Mouse (Mus musculus) midbrain, embryonic 11.5 days (tissue): Measurements from ENCODE around the gene Eva1b. TPM values are rescaled to one million over a fixed set of nuclear protein-coding genes. Genes with fewer than 3 reads are reported as not detected.
A peak's percentile ranks its signal among the peaks of the same experiment; 100 is the strongest.

Experiments used
- ATAC-seq: fragments of 200-750 bp; cut with Nextera tagmentation; 2 replicates; pipeline ENCODE4 v1.8.0; 2017; ENCODE audit warnings: moderate TSS enrichment, moderate library complexity; ENCODE audit not compliant: low FRiP score
- DNase-seq: peaks from one replicate; pipeline ENCODE4 v3.0.0; 2015; ENCODE audit warnings: low spot score; ENCODE audit errors: missing footprints
- H3K27ac ChIP-seq: fragments of 300-500 bp; sonication (generic); 2 replicates; pipeline ENCODE4 v1.5.1; 2014; ENCODE audit warnings: low read depth, low read length
- H3K27me3 ChIP-seq: fragments of 300-500 bp; sonication (generic); 2 replicates; pipeline ENCODE4 v1.6.1; 2014; ENCODE audit warnings: mild to moderate bottlenecking, low read length, moderate library complexity, mixed read lengths; ENCODE audit not compliant: control insufficient read depth, insufficient read depth
- H3K36me3 ChIP-seq: fragments of 300-500 bp; sonication (generic); 2 replicates; pipeline ENCODE4 v1.6.1; 2014; ENCODE audit warnings: mild to moderate bottlenecking, low read length, moderate library complexity, mixed read lengths; ENCODE audit not compliant: control insufficient read depth, insufficient read depth
- H3K4me1 ChIP-seq: fragments of 300-500 bp; sonication (generic); 2 replicates; pipeline ENCODE4 v1.6.1; 2014; ENCODE audit warnings: low read length; ENCODE audit not compliant: control insufficient read depth, insufficient read depth
- H3K4me2 ChIP-seq: fragments of 300-500 bp; sonication (generic); 2 replicates; pipeline ENCODE4 v1.6.1; 2014; ENCODE audit warnings: mild to moderate bottlenecking, moderate library complexity
- H3K4me3 ChIP-seq: fragments of 300-500 bp; sonication (generic); 2 replicates; pipeline ENCODE4 v1.5.1; 2014; ENCODE audit warnings: low read depth, low read length
- H3K9ac ChIP-seq: fragments of 300-500 bp; sonication (generic); 2 replicates; pipeline ENCODE4 v1.6.1; 2014; ENCODE audit warnings: low read length
- H3K9me3 ChIP-seq: fragments of 300-500 bp; sonication (generic); 2 replicates; pipeline ENCODE4 v1.6.1; 2016; ENCODE audit warnings: low read length; ENCODE audit not compliant: control insufficient read depth
- WGBS: fragments of 180-500 bp; shearing (Covaris S2); extraction: QIAGEN DNeasy Blood & Tissue Kit; methylation state at CpG from one replicate; pipeline ENCODE4 v1.1.7; 2014; 5-methylcytosine and 5-hydroxymethylcytosine counted together
- polyA plus RNA-seq: library from polyadenylated mRNA; unstranded; fragments of >200 nt; fragmentation: Nextera tagmentation; extraction: Ambion mirVana; gene quantifications from 2 replicates; pipeline ENCODE4 v1.2.1, GENCODE M21; 2014

The Eva1b gene
- polyA plus RNA-seq, 1 experiment from 2014 or later: 24.8 TPM

GRCm38 (mm10) chr4:126132636-126133264 lies 14.8 kb upstream of the Eva1b start:
- Histone ChIP-seq H3K36me3 (peaks cover 7% of the 10 kb centered on the region), H3K9me3 (no peaks in the 10 kb centered on the region), H3K4me3 (no peak overlapping the region), H3K27ac (no peak overlapping the region), H3K4me1 (no peaks in the 10 kb centered on the region; the same call in 1 of the 2 replicates), H3K9ac (no peak overlapping the region), H3K27me3 (no peaks in the 10 kb centered on the region), H3K4me2 (no peak overlapping the region)
- DNase-seq: no peak
- 75% methylated on average over 6 of the region's 6 CpGs for WGBS
- no peak for ATAC-seq

GRCm38 (mm10) chr4:126134236-126134635 lies 13.3 kb upstream of the Eva1b start:
- Histone ChIP-seq H3K4me3 (no peak overlapping the region), H3K9me3 (no peaks in the 10 kb centered on the region), H3K9ac (no peak overlapping the region), H3K4me2 (no peak overlapping the region), H3K36me3 (peaks cover 9% of the 10 kb centered on the region), H3K27me3 (no peaks in the 10 kb centered on the region), H3K4me1 (no peaks in the 10 kb centered on the region; the same call in 1 of the 2 replicates), H3K27ac (no peak overlapping the region)
- 95% methylated on average over 4 of the region's 4 CpGs for WGBS
- ATAC-seq (no peak), DNase-seq (no peak)

GRCm38 (mm10) chr4:126134639-126135038 lies 12.9 kb upstream of the Eva1b start:
- Histone ChIP-seq H3K9ac (no peak overlapping the region), H3K9me3 (no peaks in the 10 kb centered on the region), H3K4me1 (no peaks in the 10 kb centered on the region; the same call in 1 of the 2 replicates), H3K4me2 (no peak overlapping the region), H3K4me3 (no peak overlapping the region), H3K36me3 (peaks cover 6% of the 10 kb centered on the region), H3K27ac (no peak overlapping the region), H3K27me3 (no peaks in the 10 kb centered on the region)
- DNase-seq (peak; percentile 39), ATAC-seq (no peak)
- WGBS: 91% methylated on average over 4 of the region's 4 CpGs

- Histone ChIP-seq H3K27me3 (no peaks in the 10 kb centered on the region), H3K4me3 (no peak overlapping the region), H3K9me3 (no peaks in the 10 kb centered on the region), H3K4me1 (no peaks in the 10 kb centered on the region), H3K36me3 (peaks cover 6% of the 10 kb centered on the region), H3K4me2 (no peak overlapping the region), H3K27ac (no peak overlapping the region), H3K9ac (no peak overlapping the region)
- WGBS: 81% methylated on average over 4 of the region's 4 CpGs
- ATAC-seq: no peak
- peak; percentile 74 for DNase-seq
Measured at GRCm38 (mm10) chr4:126137773-126138172, 9.8 kb upstream of the Eva1b start.

- no peaks in the 10 kb centered on the region for H3K4me1 ChIP-seq
- no peak overlapping the region for H3K27ac ChIP-seq
- H3K9ac ChIP-seq: no peak overlapping the region
- H3K36me3 ChIP-seq: peaks cover 4% of the 10 kb centered on the region; the same call in 1 of the 2 replicates
- ATAC-seq (no peak), DNase-seq (no peak)
- no peak overlapping the region for H3K4me3 ChIP-seq
- WGBS: 80% methylated on average over 5 of the region's 5 CpGs
- H3K4me2 ChIP-seq: no peak overlapping the region
- no peaks in the 10 kb centered on the region for H3K9me3 ChIP-seq
- no peaks in the 10 kb centered on the region for H3K27me3 ChIP-seq
Measured at GRCm38 (mm10) chr4:126141021-126141420, 6.5 kb upstream of the Eva1b start.

GRCm38 (mm10) chr4:126145396-126145795 lies 2.1 kb upstream of the Eva1b start:
- Histone ChIP-seq H3K4me3 (no peak overlapping the region), H3K9me3 (no peaks in the 10 kb centered on the region), H3K27ac (no peak overlapping the region), H3K27me3 (peaks cover 31% of the 10 kb centered on the region), H3K4me1 (peaks cover 16% of the 10 kb centered on the region), H3K9ac (no peak overlapping the region), H3K36me3 (no peaks in the 10 kb centered on the region), H3K4me2 (no peak overlapping the region)
- ATAC-seq (no peak), DNase-seq (no peak)
- 74% methylated on average over 4 of the region's 4 CpGs for WGBS

- Histone ChIP-seq H3K27ac (no peak overlapping the region), H3K4me1 (peaks cover 16% of the 10 kb centered on the region)
- no peak for ATAC-seq
Measured at GRCm38 (mm10) chr4:126146974-126147532, 491 bp upstream of the Eva1b start.

GRCm38 (mm10) chr4:126148161-126148961 lies 817 bp downstream of the Eva1b start:
- Histone ChIP-seq H3K9ac (peak overlapping the region; percentile 33), H3K4me1 (peaks cover 16% of the 10 kb centered on the region), H3K27me3 (peaks cover 34% of the 10 kb centered on the region), H3K27ac (no peak overlapping the region), H3K4me3 (peak overlapping the region; percentile 39), H3K4me2 (peak overlapping the region; percentile 57), H3K36me3 (no peaks in the 10 kb centered on the region), H3K9me3 (no peaks in the 10 kb centered on the region)
- DNase-seq (peak; percentile 93), ATAC-seq (peak; percentile 45; the same call in 1 of the 2 replicates)
- WGBS: under 1% methylated on average over 67 of the region's 67 CpGs

More at GRCm38 (mm10) chr4:126146974-126147532, 491 bp upstream of the Eva1b start:
- H3K9me3 ChIP-seq: no peaks in the 10 kb centered on the region
- DNase-seq: peak; percentile 90
- H3K27me3 ChIP-seq: peaks cover 34% of the 10 kb centered on the region
- H3K4me3 ChIP-seq: no peak overlapping the region
- 57% methylated on average over 9 of the region's 9 CpGs for WGBS
- no peak overlapping the region for H3K9ac ChIP-seq
- H3K36me3 ChIP-seq: no peaks in the 10 kb centered on the region
- no peak overlapping the region for H3K4me2 ChIP-seq
